Mouse (Mus musculus): ENCODE data around the gene Wbp1l. TPM values are rescaled to one million over a fixed set of nuclear protein-coding genes. Genes with fewer than 3 reads are reported as not detected.
"Not testable (repeated sequence)": the region's sequence is repeated elsewhere in the genome, so short reads cannot be mapped to it uniquely, and the experiment has no call there.

Wbp1l gene
- polyA plus RNA-seq, 1 experiment from 2014 or later, result 48.8 TPM

- H3K36me3 ChIP-seq (ENCODE audit: control insufficient read depth, insufficient read depth, low read length), result no peaks in the 10 kb centered on the region
- H3K9ac ChIP-seq (ENCODE audit: low read length), result no peak overlapping the region
- no peak overlapping the region for H3K27ac ChIP-seq (ENCODE audit: low read depth, low read length)
- no peak for DNase-seq (ENCODE audit: low spot score)
- H3K4me1 ChIP-seq (ENCODE audit: control insufficient read depth, insufficient read depth, low read length), result no peaks in the 10 kb centered on the region
- no peak for ATAC-seq (ENCODE audit: insufficient read depth, low FRiP score, low TSS enrichment)
- H3K9me3 ChIP-seq (ENCODE audit: control insufficient read depth, low read length), result no peaks in the 10 kb centered on the region
- no peaks in the 10 kb centered on the region for H3K27me3 ChIP-seq (ENCODE audit: control insufficient read depth, insufficient read depth, low read length)
- no peak overlapping the region for H3K4me3 ChIP-seq (ENCODE audit: low read depth, low read length)
- no peak overlapping the region for H3K4me2 ChIP-seq (ENCODE audit: low read depth)
- 91% methylated on average over 4 of the region's 4 CpGs for WGBS
Observed at GRCm38 (mm10) chr19:46563603-46564002, 35.3 kb upstream of the Wbp1l start.

- WGBS, result 80% methylated on average over 14 of the region's 14 CpGs
Observed at GRCm38 (mm10) chr19:46564043-46564462, 34.8 kb upstream of the Wbp1l start.

GRCm38 (mm10) chr19:46571211-46571877 lies 27.5 kb upstream of the Wbp1l start:
- not testable (repeated sequence) for H3K27ac ChIP-seq (ENCODE audit: low read depth, low read length); ATAC-seq (ENCODE audit: insufficient read depth, low FRiP score, low TSS enrichment); H3K27me3 ChIP-seq (ENCODE audit: control insufficient read depth, insufficient read depth, low read length); H3K9ac ChIP-seq (ENCODE audit: low read length); H3K4me1 ChIP-seq (ENCODE audit: control insufficient read depth, insufficient read depth, low read length); DNase-seq (ENCODE audit: low spot score); H3K9me3 ChIP-seq (ENCODE audit: control insufficient read depth, low read length); H3K4me3 ChIP-seq (ENCODE audit: low read depth, low read length); H3K36me3 ChIP-seq (ENCODE audit: control insufficient read depth, insufficient read depth, low read length); H3K4me2 ChIP-seq (ENCODE audit: low read depth)
- 80% methylated on average over 3 of the region's 3 CpGs for WGBS

More at GRCm38 (mm10) chr19:46564043-46564462, 34.8 kb upstream of the Wbp1l start:
- Histone ChIP-seq H3K9me3 (ENCODE audit: control insufficient read depth, low read length) (no peaks in the 10 kb centered on the region), H3K36me3 (ENCODE audit: control insufficient read depth, insufficient read depth, low read length) (no peaks in the 10 kb centered on the region), H3K4me3 (ENCODE audit: low read depth, low read length) (no peak overlapping the region), H3K27ac (ENCODE audit: low read depth, low read length) (no peak overlapping the region), H3K4me2 (ENCODE audit: low read depth) (no peak overlapping the region), H3K4me1 (ENCODE audit: control insufficient read depth, insufficient read depth, low read length) (no peaks in the 10 kb centered on the region), H3K27me3 (ENCODE audit: control insufficient read depth, insufficient read depth, low read length) (no peaks in the 10 kb centered on the region), H3K9ac (ENCODE audit: low read length) (no peak overlapping the region)
- DNase-seq (ENCODE audit: low spot score) (no peak), ATAC-seq (ENCODE audit: insufficient read depth, low FRiP score, low TSS enrichment) (no peak)

GRCm38 (mm10) chr19:46571878-46572244 lies 27.0 kb upstream of the Wbp1l start:
- no peaks in the 10 kb centered on the region for H3K27me3 ChIP-seq (ENCODE audit: control insufficient read depth, insufficient read depth, low read length)
- H3K4me2 ChIP-seq (ENCODE audit: low read depth), result peak overlapping the region; percentile 52
- H3K9ac ChIP-seq (ENCODE audit: low read length), result no peak overlapping the region
- 33% methylated on average over 10 of the region's 10 CpGs for WGBS
- peaks cover 6% of the 10 kb centered on the region for H3K4me1 ChIP-seq (ENCODE audit: control insufficient read depth, insufficient read depth, low read length)
- H3K27ac ChIP-seq (ENCODE audit: low read depth, low read length), result no peak overlapping the region
- DNase-seq (ENCODE audit: low spot score), result peak; percentile 23
- H3K36me3 ChIP-seq (ENCODE audit: control insufficient read depth, insufficient read depth, low read length), result no peaks in the 10 kb centered on the region
- no peaks in the 10 kb centered on the region for H3K9me3 ChIP-seq (ENCODE audit: control insufficient read depth, low read length)
- ATAC-seq (ENCODE audit: insufficient read depth, low FRiP score, low TSS enrichment), result no peak
- H3K4me3 ChIP-seq (ENCODE audit: low read depth, low read length), result peak overlapping the region; percentile 71

GRCm38 (mm10) chr19:46572548-46572947 lies 26.3 kb upstream of the Wbp1l start:
- Histone ChIP-seq H3K27ac (ENCODE audit: low read depth, low read length) (peak overlapping the region; percentile 40; the same call in 1 of the 2 replicates), H3K4me1 (ENCODE audit: control insufficient read depth, insufficient read depth, low read length) (peaks cover 6% of the 10 kb centered on the region), H3K9me3 (ENCODE audit: control insufficient read depth, low read length) (no peaks in the 10 kb centered on the region), H3K4me3 (ENCODE audit: low read depth, low read length) (peak overlapping the region; percentile 71), H3K27me3 (ENCODE audit: control insufficient read depth, insufficient read depth, low read length) (no peaks in the 10 kb centered on the region), H3K4me2 (ENCODE audit: low read depth) (peak overlapping the region; percentile 52), H3K9ac (ENCODE audit: low read length) (peak overlapping the region; percentile 69), H3K36me3 (ENCODE audit: control insufficient read depth, insufficient read depth, low read length) (no peaks in the 10 kb centered on the region)
- DNase-seq (ENCODE audit: low spot score), result no peak
- under 1% methylated on average over 17 of the region's 17 CpGs for WGBS
- ATAC-seq (ENCODE audit: insufficient read depth, low FRiP score, low TSS enrichment), result peak; percentile 59

GRCm38 (mm10) chr19:46572951-46573937 lies 25.6 kb upstream of the Wbp1l start, which contains the start of the genes Arl3 and Sfxn2:
Gene Arl3 (minus strand): TSS chr19:46573198.
Gene Sfxn2 (plus strand): TSS chr19:46573365.
- Histone ChIP-seq H3K36me3 (ENCODE audit: control insufficient read depth, insufficient read depth, low read length) (no peaks in the 10 kb centered on the region), H3K4me3 (ENCODE audit: low read depth, low read length) (peak within 1 kb of the TSS; percentile 71), H3K4me2 (ENCODE audit: low read depth) (peak within 1 kb of the TSS; percentile 64), H3K27ac (ENCODE audit: low read depth, low read length) (peak within 1 kb of the TSS; percentile 40; the same call in 1 of the 2 replicates), H3K4me1 (ENCODE audit: control insufficient read depth, insufficient read depth, low read length) (peaks cover 6% of the 10 kb centered on the region), H3K9me3 (ENCODE audit: control insufficient read depth, low read length) (no peaks in the 10 kb centered on the region), H3K27me3 (ENCODE audit: control insufficient read depth, insufficient read depth, low read length) (no peaks in the 10 kb centered on the region), H3K9ac (ENCODE audit: low read length) (peak within 1 kb of the TSS; percentile 69)
- peak; percentile 98 for DNase-seq (ENCODE audit: low spot score)
- under 1% methylated on average over 60 of the region's 67 CpGs for WGBS
- ATAC-seq (ENCODE audit: insufficient read depth, low FRiP score, low TSS enrichment), result peak; percentile 95

GRCm38 (mm10) chr19:46573990-46574389 lies 24.9 kb upstream of the Wbp1l start:
- 49% methylated on average over 6 of the region's 6 CpGs for WGBS
- peak overlapping the region; percentile 64 for H3K4me2 ChIP-seq (ENCODE audit: low read depth)
- H3K4me1 ChIP-seq (ENCODE audit: control insufficient read depth, insufficient read depth, low read length), result peaks cover 6% of the 10 kb centered on the region
- ATAC-seq (ENCODE audit: insufficient read depth, low FRiP score, low TSS enrichment) (no peak), DNase-seq (ENCODE audit: low spot score) (no peak)
- H3K36me3 ChIP-seq (ENCODE audit: control insufficient read depth, insufficient read depth, low read length), result no peaks in the 10 kb centered on the region
- no peaks in the 10 kb centered on the region for H3K9me3 ChIP-seq (ENCODE audit: control insufficient read depth, low read length)
- H3K4me3 ChIP-seq (ENCODE audit: low read depth, low read length), result peak overlapping the region; percentile 71
- peak overlapping the region; percentile 66 for H3K9ac ChIP-seq (ENCODE audit: low read length)
- H3K27ac ChIP-seq (ENCODE audit: low read depth, low read length), result no peak overlapping the region
- no peaks in the 10 kb centered on the region for H3K27me3 ChIP-seq (ENCODE audit: control insufficient read depth, insufficient read depth, low read length)

GRCm38 (mm10) chr19:46575196-46575595 lies 23.7 kb upstream of the Wbp1l start:
- WGBS, result 59% methylated on average over 4 of the region's 4 CpGs
- DNase-seq (ENCODE audit: low spot score) (no peak), ATAC-seq (ENCODE audit: insufficient read depth, low FRiP score, low TSS enrichment) (no peak)
- no peak overlapping the region for H3K4me3 ChIP-seq (ENCODE audit: low read depth, low read length)
- no peak overlapping the region for H3K4me2 ChIP-seq (ENCODE audit: low read depth)
- H3K27ac ChIP-seq (ENCODE audit: low read depth, low read length), result no peak overlapping the region
- peaks cover 6% of the 10 kb centered on the region for H3K4me1 ChIP-seq (ENCODE audit: control insufficient read depth, insufficient read depth, low read length)
- no peaks in the 10 kb centered on the region for H3K36me3 ChIP-seq (ENCODE audit: control insufficient read depth, insufficient read depth, low read length)
- H3K27me3 ChIP-seq (ENCODE audit: control insufficient read depth, insufficient read depth, low read length), result no peaks in the 10 kb centered on the region
- no peaks in the 10 kb centered on the region for H3K9me3 ChIP-seq (ENCODE audit: control insufficient read depth, low read length)
- H3K9ac ChIP-seq (ENCODE audit: low read length), result no peak overlapping the region
